Mouse (Mus musculus) splenic B cell, adult 2 months (primary cell): ENCODE measurements at regions not wholly inside any gene's neighbourhood (a gene's known extent, or its start where the extent isn't known, plus 50 kb on each side); places are given as distances from the start of the nearest gene placed in this dataset.

ENCODE experiments used
- DNase-seq: peaks from one replicate; pipeline ENCODE4 v3.0.0-alpha.2; 2011; ENCODE audit warnings: low read depth, low spot score
- H3K27me3 ChIP-seq: 2 replicates; pipeline ENCODE4 v1.6.1; 2012; ENCODE audit warnings: mild to moderate bottlenecking, low read length, moderate library complexity, mixed read lengths; ENCODE audit not compliant: control insufficient read depth, poor library complexity, insufficient read depth, severe bottlenecking
- H3K36me3 ChIP-seq: 2 replicates; pipeline ENCODE4 v1.6.1; 2012; ENCODE audit warnings: mild to moderate bottlenecking, low read length, moderate library complexity, mixed read lengths; ENCODE audit not compliant: control insufficient read depth, poor library complexity, insufficient read depth, severe bottlenecking

GRCm38 (mm10) chr13:30085446-30085845 lies 50.8 kb upstream of the Mboat1 start:
- peak; percentile 11 for DNase-seq
- no peaks in the 10 kb centered on the region for H3K27me3 ChIP-seq

GRCm38 (mm10) chr13:30085005-30085404 lies 51.3 kb upstream of the Mboat1 start:
- Histone ChIP-seq H3K36me3 (no peaks in the 10 kb centered on the region), H3K27me3 (no peaks in the 10 kb centered on the region)
- DNase-seq: peak; percentile 90

More at GRCm38 (mm10) chr13:30085446-30085845, 50.8 kb upstream of the Mboat1 start:
- no peaks in the 10 kb centered on the region for H3K36me3 ChIP-seq

- no peaks in the 10 kb centered on the region for H3K27me3 ChIP-seq
- H3K36me3 ChIP-seq: no peaks in the 10 kb centered on the region
- no peak for DNase-seq
Observed at GRCm38 (mm10) chr13:30084386-30084785, 51.9 kb upstream of the Mboat1 start.

- Histone ChIP-seq H3K27me3 (no peaks in the 10 kb centered on the region), H3K36me3 (no peaks in the 10 kb centered on the region)
- DNase-seq: no peak
Observed at GRCm38 (mm10) chr13:30083949-30084348, 52.3 kb upstream of the Mboat1 start.

GRCm38 (mm10) chr13:30082761-30083160 lies 53.5 kb upstream of the Mboat1 start:
- no peak for DNase-seq

GRCm38 (mm10) chr13:30080705-30081474 lies 55.4 kb upstream of the Mboat1 start:
- DNase-seq: no peak
- no peaks in the 10 kb centered on the region for H3K27me3 ChIP-seq

More at GRCm38 (mm10) chr13:30082761-30083160, 53.5 kb upstream of the Mboat1 start:
- no peaks in the 10 kb centered on the region for H3K36me3 ChIP-seq
- H3K27me3 ChIP-seq: no peaks in the 10 kb centered on the region

GRCm38 (mm10) chr13:30074517-30075064 lies 61.7 kb upstream of the Mboat1 start:
- no peak for DNase-seq
- H3K36me3 ChIP-seq: no peaks in the 10 kb centered on the region
- no peaks in the 10 kb centered on the region for H3K27me3 ChIP-seq

More at GRCm38 (mm10) chr13:30080705-30081474, 55.4 kb upstream of the Mboat1 start:
- no peaks in the 10 kb centered on the region for H3K36me3 ChIP-seq

GRCm38 (mm10) chr13:30074069-30074468 lies 62.2 kb upstream of the Mboat1 start:
- Histone ChIP-seq H3K27me3 (no peaks in the 10 kb centered on the region), H3K36me3 (no peaks in the 10 kb centered on the region)
- no peak for DNase-seq

GRCm38 (mm10) chr13:30069397-30069796 lies 66.9 kb upstream of the Mboat1 start:
- DNase-seq: no peak
- no peaks in the 10 kb centered on the region for H3K36me3 ChIP-seq
- H3K27me3 ChIP-seq: no peaks in the 10 kb centered on the region

GRCm38 (mm10) chr13:30067581-30068375 lies 68.5 kb upstream of the Mboat1 start:
- H3K27me3 ChIP-seq: no peaks in the 10 kb centered on the region
- no peaks in the 10 kb centered on the region for H3K36me3 ChIP-seq
- no peak for DNase-seq

- H3K27me3 ChIP-seq: no peaks in the 10 kb centered on the region
- DNase-seq: no peak
- H3K36me3 ChIP-seq: no peaks in the 10 kb centered on the region
Observed at GRCm38 (mm10) chr13:30065520-30065919, 70.8 kb upstream of the Mboat1 start.

- no peaks in the 10 kb centered on the region for H3K36me3 ChIP-seq
- H3K27me3 ChIP-seq: no peaks in the 10 kb centered on the region
- DNase-seq: no peak
Observed at GRCm38 (mm10) chr13:30063741-30064140, 72.5 kb upstream of the Mboat1 start.

GRCm38 (mm10) chr13:30062285-30062684 lies 74.0 kb upstream of the Mboat1 start:
- no peaks in the 10 kb centered on the region for H3K27me3 ChIP-seq
- H3K36me3 ChIP-seq: no peaks in the 10 kb centered on the region
- no peak for DNase-seq

- no peak for DNase-seq
- Histone ChIP-seq H3K36me3 (no peaks in the 10 kb centered on the region), H3K27me3 (no peaks in the 10 kb centered on the region)
Observed at GRCm38 (mm10) chr13:30055141-30055645, 69.3 kb upstream of the E2f3 start.
